Mouse (Mus musculus) lung, postnatal 4 days (tissue): Measurements from ENCODE around the gene Lce3d.

Source experiments
- DNase-seq, 2 experiments: peaks; one replicate each; pipeline ENCODE4 v3.0.0; 2021

Gene Lce3d

GRCm38 (mm10) chr3:92957090-92957489 lies at the start of gene Lce3d:
Lce3d (plus strand) TSS chr3:92957390.
- DNase-seq: no peak

DNA sequence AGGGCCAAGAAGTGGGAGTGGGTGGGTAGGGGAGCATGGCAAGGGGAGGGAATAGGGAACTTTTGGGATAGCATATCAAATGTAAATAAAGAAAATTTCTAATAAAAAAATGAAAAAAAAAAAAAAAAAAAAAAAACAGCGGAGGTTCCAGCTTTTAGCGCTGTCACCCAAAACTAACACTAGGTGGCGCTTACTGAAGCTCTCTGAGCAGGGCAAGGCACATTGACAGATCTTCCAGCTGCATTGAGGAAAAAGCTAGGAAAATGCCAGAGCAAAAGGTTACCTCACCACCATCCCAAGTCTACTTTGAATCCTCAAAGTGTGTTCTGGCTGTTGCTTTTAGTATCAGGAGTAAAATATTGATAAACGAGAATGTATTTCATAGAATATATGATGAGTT lies 49.6 kb upstream of the Lce3d start:
- DNase-seq: no peak

- DNase-seq: no peak
These were observed 36.8 kb upstream of the Lce3d start for GRCm38 (mm10) chr3:92920364-92920763.

- no peak for DNase-seq
These were observed 31.1 kb upstream of the Lce3d start, which contains the start of gene Lce3a for GRCm38 (mm10) chr3:92926130-92926529. Lce3a (minus strand) TSS chr3:92926230.

DNA sequence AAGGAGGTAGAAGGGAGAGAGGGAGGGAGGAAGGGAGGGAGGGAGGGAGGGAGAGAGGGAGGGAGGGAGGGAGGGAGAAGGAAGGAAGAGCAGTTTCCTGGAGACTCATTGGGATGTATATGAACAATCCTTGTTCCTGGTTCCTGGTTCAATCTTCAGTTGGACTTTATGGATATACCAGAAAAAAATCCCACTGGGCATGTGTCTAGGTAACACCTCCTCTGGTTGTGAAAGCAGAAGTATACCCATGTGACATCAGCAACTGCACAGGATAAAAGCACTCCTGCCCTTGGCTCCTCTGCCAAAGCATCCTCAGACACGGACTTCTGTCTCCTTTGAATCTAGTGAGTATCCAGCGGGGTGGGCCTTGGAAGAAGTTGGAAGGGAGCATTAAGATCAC lies 24.5 kb upstream of the Lce3d start, which contains the start of gene Lce3b:
Lce3b (plus strand) TSS at position 301 of the 400 bp plus-strand sequence.
- no peak for DNase-seq

DNA sequence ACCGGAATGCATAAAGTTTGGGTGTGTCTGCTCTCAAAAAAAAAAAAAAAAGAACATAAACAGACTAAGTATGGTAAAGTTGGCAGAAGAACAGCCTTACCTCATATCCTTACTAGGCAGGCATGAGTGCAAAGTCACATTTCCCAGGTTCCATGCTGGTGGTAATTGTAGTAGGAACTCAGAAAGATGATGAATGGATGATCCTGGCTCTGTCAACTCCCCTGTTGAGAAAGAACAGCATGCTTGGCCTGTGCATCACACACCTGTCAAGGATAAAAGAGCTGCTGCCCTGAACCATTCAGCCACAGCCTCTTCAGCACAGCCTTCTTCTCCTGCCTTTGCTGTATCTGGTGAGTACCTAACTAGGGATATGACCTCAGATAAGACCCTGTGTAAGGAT lies 13.0 kb upstream of the Lce3d start, which contains the start of gene Lce3c:
Lce3c (plus strand) TSS at position 301 of the 400 bp plus-strand sequence.
- no peak for DNase-seq

GRCm38 (mm10) chr3:92966761-92967160 lies 9.6 kb downstream of the Lce3d start, which contains the start of gene Lce3e:
Lce3e (plus strand) TSS chr3:92967061.
- DNase-seq: no peak

DNA sequence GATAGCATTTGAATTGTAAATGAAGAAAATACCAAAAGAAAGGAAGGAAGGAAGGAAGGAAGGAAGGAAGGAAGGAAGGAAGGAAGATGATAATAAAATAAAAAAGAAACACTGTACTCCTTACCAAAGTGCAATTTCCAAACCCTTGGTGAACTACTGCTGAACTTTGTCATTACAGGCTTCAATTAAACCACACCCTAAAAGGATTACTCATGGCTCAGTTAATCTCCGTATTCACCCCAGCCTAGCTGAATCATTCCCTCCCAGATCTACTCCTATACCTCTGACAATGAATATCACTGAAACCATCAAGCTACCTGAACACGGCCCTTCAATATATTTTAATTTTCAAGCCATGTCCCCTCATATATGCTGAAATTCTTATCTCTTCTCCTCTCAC lies 21.3 kb downstream of the Lce3d start:
- DNase-seq: no peak

- DNase-seq: no peak
These were observed 34.7 kb downstream of the Lce3d start, which contains the start of gene Lce3f for GRCm38 (mm10) chr3:92991926-92992325. Lce3f (plus strand) TSS chr3:92992226.

- peak; percentile 54 to 63 for DNase-seq
These were observed 41.5 kb downstream of the Lce3d start for GRCm38 (mm10) chr3:92998691-92999090.

DNA sequence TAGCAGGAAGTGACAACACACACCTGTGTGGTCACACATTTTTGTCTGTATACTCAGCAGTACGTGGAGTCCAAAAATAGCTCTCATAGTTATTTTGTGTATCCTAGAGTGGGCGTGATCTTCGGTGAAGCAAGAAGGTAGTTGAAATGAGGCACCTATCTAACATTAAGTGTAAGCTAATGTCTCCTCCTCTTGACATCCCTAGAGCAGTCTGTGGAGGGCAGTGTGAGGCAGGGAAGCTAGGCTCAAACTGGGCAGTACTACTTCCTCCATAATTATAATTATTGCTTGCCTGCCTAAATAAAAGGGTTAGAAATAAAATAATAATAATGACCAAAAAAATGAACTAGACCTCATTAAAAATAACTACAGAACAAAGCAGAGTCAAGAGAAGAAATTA lies 43.4 kb downstream of the Lce3d start:
- DNase-seq: no peak

DNA sequence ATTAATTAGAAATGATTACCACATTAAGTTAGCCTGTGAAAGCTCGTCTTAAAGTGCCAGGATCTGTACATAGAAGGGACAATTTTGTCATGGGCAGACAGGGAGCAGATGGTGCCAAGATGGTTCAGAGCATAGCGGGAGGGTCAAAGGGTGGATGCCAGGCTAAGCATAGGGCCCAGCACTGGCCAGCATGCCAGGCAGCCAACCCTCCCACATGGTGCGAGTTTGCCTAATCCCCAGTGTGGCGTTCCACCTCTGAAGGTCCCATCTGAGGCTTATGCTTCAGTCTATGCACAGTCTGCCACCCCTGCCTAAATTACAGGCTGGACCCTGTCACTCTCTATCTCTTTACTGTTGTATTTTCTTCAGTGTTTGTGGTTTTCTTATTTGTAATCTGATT lies 45.7 kb downstream of the Lce3d start:
- no peak for DNase-seq
